Mouse (Mus musculus): ENCODE measurements around the gene Pi4kb. TPM values are rescaled to one million over a fixed set of nuclear protein-coding genes. Genes with fewer than 3 reads are reported as not detected.

Pi4kb gene
- polyA plus RNA-seq, 1 experiment: 33.2 TPM

GRCm38 (mm10) chr3:95042838-95043229, 68.3 kb downstream of the Pi4kb start:
- peaks cover 3% of the 10 kb centered on the region for H3K27me3 ChIP-seq (ENCODE audit: control insufficient read depth, insufficient read depth, insufficient read length)
- peaks cover 40% of the 10 kb centered on the region for H3K79me3 ChIP-seq (ENCODE audit: low read depth)
- peaks cover 46% of the 10 kb centered on the region for H3K79me2 ChIP-seq (ENCODE audit: control insufficient read depth, insufficient read depth)
- H3ac ChIP-seq (ENCODE audit: control insufficient read depth, insufficient read length, low read depth): peak overlapping the region; percentile 40
- peaks cover 26% of the 10 kb centered on the region for H3K36me3 ChIP-seq (ENCODE audit: control insufficient read depth, insufficient read depth)
- TF ChIP-seq MAX (IDR thresholded peaks at IDR 0.05) (no peak), FOSL1 (IDR thresholded peaks at IDR 0.05; ENCODE audit: insufficient read depth, low read length, poor library complexity, severe bottlenecking) (no peak), MYOD1 (IDR thresholded peaks at IDR 0.05; ENCODE audit: control insufficient read depth, insufficient read length, low read depth) (no peak), USF1 (IDR thresholded peaks at IDR 0.05; ENCODE audit: low read depth) (no peak), MYOG (IDR thresholded peaks at IDR 0.05; ENCODE audit: control insufficient read depth, extremely low read depth, insufficient read length) (no peak)
- H3K4me3 ChIP-seq (ENCODE audit: insufficient read depth, poor library complexity, severe bottlenecking): no peak overlapping the region

GRCm38 (mm10) chr3:95043251-95043650, 68.7 kb downstream of the Pi4kb start:
- H3K36me3 ChIP-seq (ENCODE audit: control insufficient read depth, insufficient read depth): peaks cover 23% of the 10 kb centered on the region
- no peak overlapping the region for H3K4me3 ChIP-seq (ENCODE audit: insufficient read depth, poor library complexity, severe bottlenecking)
- H3ac ChIP-seq (ENCODE audit: control insufficient read depth, insufficient read length, low read depth): no peak overlapping the region
- TF ChIP-seq FOSL1 (IDR thresholded peaks at IDR 0.05; ENCODE audit: insufficient read depth, low read length, poor library complexity, severe bottlenecking) (no peak), MAX (IDR thresholded peaks at IDR 0.05) (no peak), USF1 (IDR thresholded peaks at IDR 0.05; ENCODE audit: low read depth) (no peak), CEBPB (IDR thresholded peaks at IDR 0.05; ENCODE audit: low read depth) (no peak)
- peaks cover 36% of the 10 kb centered on the region for H3K79me3 ChIP-seq (ENCODE audit: low read depth)
- peaks cover 42% of the 10 kb centered on the region for H3K79me2 ChIP-seq (ENCODE audit: control insufficient read depth, insufficient read depth)
- peaks cover 3% of the 10 kb centered on the region for H3K27me3 ChIP-seq (ENCODE audit: control insufficient read depth, insufficient read depth, insufficient read length)

- Histone ChIP-seq H3K36me3 (ENCODE audit: control insufficient read depth, insufficient read depth) (no peaks in the 10 kb centered on the region), H3K4me3 (ENCODE audit: insufficient read depth, poor library complexity, severe bottlenecking) (no peak overlapping the region), H3K79me3 (ENCODE audit: low read depth) (peaks cover 6% of the 10 kb centered on the region), H3K27me3 (ENCODE audit: control insufficient read depth, insufficient read depth, insufficient read length) (peaks cover 3% of the 10 kb centered on the region), H3ac (ENCODE audit: control insufficient read depth, insufficient read length, low read depth) (no peak overlapping the region), H3K79me2 (ENCODE audit: control insufficient read depth, insufficient read depth) (peaks cover 9% of the 10 kb centered on the region)
- no peak for TF ChIP-seq FOSL1 (IDR thresholded peaks at IDR 0.05; ENCODE audit: insufficient read depth, low read length, poor library complexity, severe bottlenecking)
- TF ChIP-seq MAX (IDR thresholded peaks at IDR 0.05): no peak
- TF ChIP-seq MYOG (IDR thresholded peaks at IDR 0.05; ENCODE audit: control insufficient read depth, extremely low read depth, insufficient read length): no peak
- TF ChIP-seq USF1 (IDR thresholded peaks at IDR 0.05; ENCODE audit: low read depth): no peak
- TF ChIP-seq MYOD1 (IDR thresholded peaks at IDR 0.05; ENCODE audit: control insufficient read depth, insufficient read length, low read depth): no peak
- no peak for TF ChIP-seq CTCF (IDR thresholded peaks at IDR 0.05; ENCODE audit: control insufficient read depth, insufficient read depth, insufficient read length)
- no peak for TF ChIP-seq CEBPB (IDR thresholded peaks at IDR 0.05; ENCODE audit: low read depth)
Observed at GRCm38 (mm10) chr3:95046462-95047057, 72.0 kb downstream of the Pi4kb start.

GRCm38 (mm10) chr3:95047914-95048313, 73.4 kb downstream of the Pi4kb start:
- Histone ChIP-seq H3K4me3 (ENCODE audit: insufficient read depth, poor library complexity, severe bottlenecking) (no peak overlapping the region), H3K79me2 (ENCODE audit: control insufficient read depth, insufficient read depth) (no peaks in the 10 kb centered on the region), H3K27me3 (ENCODE audit: control insufficient read depth, insufficient read depth, insufficient read length) (peaks cover 3% of the 10 kb centered on the region), H3K79me3 (ENCODE audit: low read depth) (no peaks in the 10 kb centered on the region), H3K36me3 (ENCODE audit: control insufficient read depth, insufficient read depth) (no peaks in the 10 kb centered on the region), H3ac (ENCODE audit: control insufficient read depth, insufficient read length, low read depth) (no peak overlapping the region)
- TF ChIP-seq MYOG (IDR thresholded peaks at IDR 0.05; ENCODE audit: control insufficient read depth, extremely low read depth, insufficient read length) (no peak), CEBPB (IDR thresholded peaks at IDR 0.05; ENCODE audit: low read depth) (no peak), MYOD1 (IDR thresholded peaks at IDR 0.05; ENCODE audit: control insufficient read depth, insufficient read length, low read depth) (no peak), USF1 (IDR thresholded peaks at IDR 0.05; ENCODE audit: low read depth) (no peak), FOSL1 (IDR thresholded peaks at IDR 0.05; ENCODE audit: insufficient read depth, low read length, poor library complexity, severe bottlenecking) (no peak), CTCF (IDR thresholded peaks at IDR 0.05; ENCODE audit: control insufficient read depth, insufficient read depth, insufficient read length) (no peak), MAX (IDR thresholded peaks at IDR 0.05) (no peak)

GRCm38 (mm10) chr3:95052959-95053358, 78.4 kb downstream of the Pi4kb start:
- Histone ChIP-seq H3K79me3 (ENCODE audit: low read depth) (no peaks in the 10 kb centered on the region), H3K27me3 (ENCODE audit: control insufficient read depth, insufficient read depth, insufficient read length) (no peaks in the 10 kb centered on the region), H3ac (ENCODE audit: control insufficient read depth, insufficient read length, low read depth) (no peak overlapping the region), H3K79me2 (ENCODE audit: control insufficient read depth, insufficient read depth) (no peaks in the 10 kb centered on the region), H3K36me3 (ENCODE audit: control insufficient read depth, insufficient read depth) (peaks cover 2% of the 10 kb centered on the region), H3K4me3 (ENCODE audit: insufficient read depth, poor library complexity, severe bottlenecking) (no peak overlapping the region)
- TF ChIP-seq CTCF (IDR thresholded peaks at IDR 0.05; ENCODE audit: control insufficient read depth, insufficient read depth, insufficient read length): no peak
- TF ChIP-seq MAX (IDR thresholded peaks at IDR 0.05): no peak
- TF ChIP-seq USF1 (IDR thresholded peaks at IDR 0.05; ENCODE audit: low read depth): no peak
- TF ChIP-seq MYOD1 (IDR thresholded peaks at IDR 0.05; ENCODE audit: control insufficient read depth, insufficient read length, low read depth): no peak
- no peak for TF ChIP-seq FOSL1 (IDR thresholded peaks at IDR 0.05; ENCODE audit: insufficient read depth, low read length, poor library complexity, severe bottlenecking)
- TF ChIP-seq MYOG (IDR thresholded peaks at IDR 0.05; ENCODE audit: control insufficient read depth, extremely low read depth, insufficient read length): no peak
- no peak for TF ChIP-seq CEBPB (IDR thresholded peaks at IDR 0.05; ENCODE audit: low read depth)

GRCm38 (mm10) chr3:95053701-95054100, 79.2 kb downstream of the Pi4kb start:
- Histone ChIP-seq H3K4me3 (ENCODE audit: insufficient read depth, poor library complexity, severe bottlenecking) (no peak overlapping the region), H3K27me3 (ENCODE audit: control insufficient read depth, insufficient read depth, insufficient read length) (no peaks in the 10 kb centered on the region), H3K36me3 (ENCODE audit: control insufficient read depth, insufficient read depth) (peaks cover 9% of the 10 kb centered on the region), H3K79me3 (ENCODE audit: low read depth) (no peaks in the 10 kb centered on the region), H3K79me2 (ENCODE audit: control insufficient read depth, insufficient read depth) (no peaks in the 10 kb centered on the region), H3ac (ENCODE audit: control insufficient read depth, insufficient read length, low read depth) (no peak overlapping the region)
- no peak for TF ChIP-seq MYOG (IDR thresholded peaks at IDR 0.05; ENCODE audit: control insufficient read depth, extremely low read depth, insufficient read length)
- peak; percentile 15 for TF ChIP-seq CTCF (IDR thresholded peaks at IDR 0.05; ENCODE audit: control insufficient read depth, insufficient read depth, insufficient read length)
